In genomic region chr1:175469087-175469788, GRCm38 (mm10) we compare ENCODE assay signal across 24 mouse cellular contexts. TPM values are rescaled to one million over a fixed set of nuclear protein-coding genes. Genes with fewer than 3 reads are reported as not detected.
DNase-seq lines count a peak whose midpoint lies in the region; ATAC-seq and TF ChIP-seq lines count a peak whose summit lies in the region.
"Had no signal": no experiment of that assay in that cellular context is flagged by ENCODE, and none has a peak within 500 bp of the region (broad histone marks: within the 10 kb centered on the region; RNA-seq: fewer than 3 reads in every experiment).

No protein-coding gene starts in this region.

- DNase-seq in spleen, adult 2 months (ENCODE audit: low read depth in 1 of 2, low spot score in 2 of 2), result peak in 1 of 2 experiments; percentile 4
- DNase-seq in spleen, postnatal 4 days (ENCODE audit: low spot score in 2 of 2), result no peak
- DNase-seq in ovary, adult 18-20 months (ENCODE audit: low spot score), result no peak
- DNase-seq: adrenal gland, adult 8-10 months; cerebellum, adult 11 months; cerebellum, postnatal 14 days; embryo, embryonic 11 days; gastrocnemius, postnatal 36 days; left cerebral cortex, postnatal 4 days; liver; lung, adult 18-20 months; lung, postnatal 14 days had no signal

- H3K27me3 ChIP-seq in kidney, embryonic 15.5 days, result no peaks in the 10 kb centered on the region
- no peaks in the 10 kb centered on the region for H3K27me3 ChIP-seq in kidney, embryonic 16.5 days (ENCODE audit: insufficient read depth, low read length)
- H3K27me3 ChIP-seq in spleen, adult 2 months (ENCODE audit: control insufficient read depth, insufficient read depth, low read length), result no peaks in the 10 kb centered on the region
- H3K27me3 ChIP-seq: embryonic facial prominence, embryonic 15.5 days; hindbrain, embryonic 13.5 days; neural tube, embryonic 12.5 days; Patski had no signal

- no peaks in the 10 kb centered on the region for H3K4me1 ChIP-seq in kidney, embryonic 15.5 days
- no peaks in the 10 kb centered on the region for H3K4me1 ChIP-seq in kidney, embryonic 16.5 days (ENCODE audit: insufficient read depth, low read length)
- peaks cover 5% of the 10 kb centered on the region; the same call in 1 of the 2 replicates for H3K4me1 ChIP-seq in spleen, adult 2 months (ENCODE audit: control insufficient read depth, insufficient read depth, insufficient read length)
- H3K4me1 ChIP-seq: embryonic facial prominence, embryonic 15.5 days; forebrain, embryonic 10.5 days; hindbrain, embryonic 13.5 days; neural tube, embryonic 12.5 days had no signal

- H3K4me3 ChIP-seq in kidney, embryonic 15.5 days (replicated peaks), result no peak overlapping the region
- no peak overlapping the region for H3K4me3 ChIP-seq in kidney, embryonic 16.5 days (ENCODE audit: low read length)
- no peak overlapping the region for H3K4me3 ChIP-seq in spleen, adult 2 months (ENCODE audit: extremely low read depth, insufficient read depth, insufficient read length)
- H3K4me3 ChIP-seq: embryonic facial prominence, embryonic 15.5 days; forebrain, embryonic 10.5 days; hindbrain, embryonic 13.5 days; neural tube, embryonic 12.5 days had no signal

- 54% methylated on average over 8 of the region's 8 CpGs for WGBS in kidney, embryonic 15.5 days
- WGBS in kidney, embryonic 16.5 days, result 53% methylated on average over 8 of the region's 8 CpGs
- WGBS in spleen, adult 2 months, result 7% methylated on average over 8 of the region's 8 CpGs

- TF ChIP-seq POLR2A in spleen, adult 2 months (IDR thresholded peaks at IDR 0.05; ENCODE audit: low read depth, low read length), result no peak

- H3K9me3 ChIP-seq in kidney, embryonic 15.5 days (replicated peaks), result no peaks in the 10 kb centered on the region
- no peaks in the 10 kb centered on the region for H3K9me3 ChIP-seq in kidney, embryonic 16.5 days (ENCODE audit: low read length)
- H3K9me3 ChIP-seq: embryonic facial prominence, embryonic 15.5 days; forebrain, embryonic 10.5 days; hindbrain, embryonic 13.5 days; neural tube, embryonic 12.5 days had no signal

- no peaks in the 10 kb centered on the region for H3K36me3 ChIP-seq in kidney, embryonic 15.5 days
- no peaks in the 10 kb centered on the region for H3K36me3 ChIP-seq in kidney, embryonic 16.5 days (ENCODE audit: insufficient read depth, low read length)
- no peaks in the 10 kb centered on the region for H3K36me3 ChIP-seq in spleen, adult 2 months (ENCODE audit: control insufficient read depth, insufficient read depth, low read length)
- H3K36me3 ChIP-seq: embryonic facial prominence, embryonic 15.5 days; forebrain, embryonic 10.5 days; hindbrain, embryonic 13.5 days; neural tube, embryonic 12.5 days had no signal

- H3K27ac ChIP-seq in kidney, embryonic 15.5 days, result no peak overlapping the region
- H3K27ac ChIP-seq in kidney, embryonic 16.5 days (ENCODE audit: low read length), result no peak overlapping the region
- 0 out of 2 replicates have a peak overlapping the region, but pooled peaks have one; percentile 27 for H3K27ac ChIP-seq in spleen, adult 2 months (ENCODE audit: insufficient read depth, low read length)
- H3K27ac ChIP-seq: embryonic facial prominence, embryonic 15.5 days; forebrain, embryonic 10.5 days; hindbrain, embryonic 13.5 days; kidney, postnatal 0 days; neural tube, embryonic 12.5 days had no signal

- H3K4me2 ChIP-seq in kidney, embryonic 15.5 days, result no peak overlapping the region
- H3K4me2 ChIP-seq in kidney, embryonic 16.5 days (replicated peaks; ENCODE audit: low read depth, low read length), result no peak overlapping the region
- H3K4me2 ChIP-seq: embryonic facial prominence, embryonic 15.5 days; hindbrain, embryonic 13.5 days; neural tube, embryonic 12.5 days had no signal

- TF ChIP-seq CTCF in spleen, adult 2 months (IDR thresholded peaks at IDR 0.05; ENCODE audit: extremely low read depth, insufficient read depth, insufficient read length, insufficient replicate concordance), result no peak

- 0 out of 2 replicates have a peak, but pooled peaks have one; percentile 22 for ATAC-seq in kidney, embryonic 15.5 days (replicated peaks; ENCODE audit: low FRiP score)
- no peak for ATAC-seq in kidney, embryonic 16.5 days (ENCODE audit: low FRiP score, low TSS enrichment)
- ATAC-seq in common myeloid progenitor, adult 5-6 weeks (replicated peaks; ENCODE audit: low read depth, poor library complexity, severe bottlenecking), result peak; percentile 61
- ATAC-seq in monocyte, adult 5-6 weeks (replicated peaks; ENCODE audit: insufficient number of reproducible peaks, low FRiP score, low TSS enrichment, poor library complexity, severe bottlenecking), result no peak
- ATAC-seq: Patski had no signal

- H3K9ac ChIP-seq in kidney, embryonic 15.5 days, result no peak overlapping the region
- no peak overlapping the region for H3K9ac ChIP-seq in kidney, embryonic 16.5 days (replicated peaks; ENCODE audit: low read length)
- H3K9ac ChIP-seq: embryonic facial prominence, embryonic 15.5 days; hindbrain, embryonic 13.5 days; neural tube, embryonic 12.5 days had no signal

RNA-seq across cellular contexts. Expression of gene Rgs7, which starts 23.1 kb away (rescaled TPM):
- polyA plus RNA-seq in kidney, embryonic 15.5 days (2015; fragmentation: Nextera tagmentation; extraction: Ambion mirVana), result 0.53 and 1.5 TPM in 2 replicates
- polyA plus RNA-seq in kidney, embryonic 16.5 days (2015; fragmentation: Nextera tagmentation; extraction: Ambion mirVana), result 0.59 and 0.76 TPM in 2 replicates
- 0.04 and 0.11 TPM in 2 replicates for polyA plus RNA-seq in spleen, adult 2 months (2012; rRNA removed)
- total RNA-seq in common myeloid progenitor, adult 5-6 weeks (2017), result not detected in 2 replicates
- total RNA-seq in monocyte, adult 5-6 weeks (2017), result not detected in 3 replicates
- total RNA-seq: megakaryocyte-erythroid progenitor cell, adult 5-6 weeks had no signal
- polyA plus RNA-seq: thymus, postnatal 0 days had no signal

Comparison
In these comparisons a context has a peak if more than half of its experiments do, and no peak if none do; other contexts are left out.
1. ATAC-seq: peak in kidney, embryonic 15.5 days (single experiment) and common myeloid progenitor, adult 5-6 weeks (single experiment); none in kidney, embryonic 16.5 days (single experiment) and monocyte, adult 5-6 weeks (single experiment).